Mouse (Mus musculus) embryonic facial prominence, embryonic 12.5 days (tissue): ENCODE data around the gene Acnat1. TPM values are rescaled to one million over a fixed set of nuclear protein-coding genes. Genes with fewer than 3 reads are reported as not detected.
"Not testable (repeated sequence)": the region's sequence is repeated elsewhere in the genome, so short reads cannot be mapped to it uniquely, and the experiment has no call there.

Experiments used
- ATAC-seq: fragments of 200-750 bp; cut with Nextera tagmentation; 2 replicates; pipeline ENCODE4 v1.8.0; 2017; ENCODE audit not compliant: insufficient number of reproducible peaks, insufficient read depth, low FRiP score, low TSS enrichment
- H3K27ac ChIP-seq: fragments of 300-500 bp; sonication (generic); 2 replicates; pipeline ENCODE4 v1.5.1; 2016; ENCODE audit warnings: mild to moderate bottlenecking
- H3K27me3 ChIP-seq: fragments of 300-500 bp; sonication (generic); 2 replicates; pipeline ENCODE4 v1.6.1; 2016; ENCODE audit warnings: mild to moderate bottlenecking, moderate library complexity
- H3K36me3 ChIP-seq: fragments of 300-500 bp; sonication (generic); 2 replicates; pipeline ENCODE4 v1.6.1; 2016; ENCODE audit warnings: mild to moderate bottlenecking
- H3K4me1 ChIP-seq: fragments of 300-500 bp; sonication (generic); 2 replicates; pipeline ENCODE4 v1.6.1; 2016
- H3K4me2 ChIP-seq: fragments of 300-500 bp; sonication (generic); replicated peaks from 2 replicates; pipeline ENCODE4 v1.6.1; 2016; ENCODE audit warnings: mild to moderate bottlenecking, moderate library complexity
- H3K4me3 ChIP-seq: fragments of 300-500 bp; sonication (generic); 2 replicates; pipeline ENCODE4 v1.5.1; 2016; ENCODE audit warnings: mild to moderate bottlenecking
- H3K9ac ChIP-seq: fragments of 300-500 bp; sonication (generic); 2 replicates; pipeline ENCODE4 v1.6.1; 2016; ENCODE audit warnings: mild to moderate bottlenecking, moderate library complexity
- H3K9me3 ChIP-seq: fragments of 300-500 bp; sonication (generic); 2 replicates; pipeline ENCODE4 v1.6.1; 2016; ENCODE audit warnings: mild to moderate bottlenecking, moderate library complexity
- WGBS: fragments of 180-500 bp; shearing (Covaris S2); methylation state at CpG from one replicate; pipeline ENCODE4 v1.1.7; 2016; 5-methylcytosine and 5-hydroxymethylcytosine counted together
- polyA plus RNA-seq: library from polyadenylated mRNA; unstranded; fragments of >200 nt; fragmentation: Nextera tagmentation; extraction: Ambion mirVana; gene quantifications from 2 replicates; pipeline ENCODE4 v1.2.1, GENCODE M21; 2016

Acnat1 gene
- polyA plus RNA-seq, 1 experiment from 2014 or later: not detected

DNA sequence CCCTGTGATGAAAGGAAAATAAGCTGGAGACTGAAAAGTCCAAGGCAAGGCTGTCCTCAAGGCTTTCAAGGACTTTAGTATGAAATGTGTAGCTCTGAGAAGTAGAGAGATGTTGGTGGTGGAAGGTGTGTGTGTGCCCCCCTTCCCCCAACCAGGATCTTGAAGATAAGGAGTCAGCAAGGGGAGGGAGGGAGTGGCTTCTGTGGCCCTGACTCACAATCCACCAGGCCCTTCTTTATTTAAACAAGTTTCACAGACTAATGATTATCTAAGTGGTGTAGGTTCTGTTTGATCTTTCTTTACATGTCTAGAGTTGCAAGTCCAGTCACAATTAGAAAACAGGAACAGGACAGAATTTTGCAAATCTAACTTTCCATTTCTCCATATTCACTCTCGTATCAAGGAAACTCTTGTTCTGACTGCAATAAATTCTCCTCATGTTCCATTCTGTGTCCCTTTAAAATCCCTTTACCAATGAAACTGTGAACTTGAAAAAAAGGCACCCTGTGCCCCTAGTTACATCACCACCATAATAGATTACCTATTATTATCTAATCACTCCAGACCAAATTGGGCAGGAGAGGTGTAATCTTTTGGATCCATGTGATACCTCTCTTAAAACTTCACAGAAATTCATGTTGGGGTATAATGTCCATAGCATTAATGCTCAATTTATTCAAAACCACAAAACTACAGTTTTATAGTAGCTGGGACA, 22.4 kb downstream of the Acnat1 start:
- WGBS: 81% methylated on average over 1 of the region's 1 CpGs
- H3K27me3 ChIP-seq: not testable (repeated sequence)

DNA sequence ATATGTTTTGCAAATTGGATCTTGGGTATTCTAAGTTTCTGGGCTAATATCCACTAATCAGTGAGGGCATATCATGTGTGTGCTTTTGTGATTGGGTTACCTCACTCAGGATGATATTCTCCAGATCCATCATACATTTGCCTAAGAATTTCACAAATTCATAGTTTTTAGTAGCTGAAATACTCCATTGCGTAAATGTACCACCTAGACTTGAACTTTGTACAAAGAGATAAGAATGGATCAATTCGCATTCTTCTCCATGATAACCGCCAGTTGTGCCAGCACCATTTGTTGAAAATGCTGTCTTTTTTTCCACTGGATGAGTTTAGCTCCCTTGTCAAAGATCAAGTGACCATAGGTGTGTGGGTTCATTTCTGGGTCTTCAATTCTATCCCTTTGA, 36.7 kb downstream of the Acnat1 start:
- not testable (repeated sequence) for H3K27me3 ChIP-seq, H3K36me3 ChIP-seq, H3K4me1 ChIP-seq, H3K9me3 ChIP-seq, H3K27ac ChIP-seq, ATAC-seq, H3K9ac ChIP-seq, H3K4me3 ChIP-seq, H3K4me2 ChIP-seq
- 91% methylated on average over 3 of the region's 3 CpGs for WGBS

More for the DNA sequence above, 22.4 kb downstream of the Acnat1 start:
- not testable (repeated sequence) for H3K36me3 ChIP-seq, ATAC-seq, H3K4me3 ChIP-seq, H3K4me2 ChIP-seq, H3K9me3 ChIP-seq, H3K27ac ChIP-seq, H3K9ac ChIP-seq, H3K4me1 ChIP-seq

DNA sequence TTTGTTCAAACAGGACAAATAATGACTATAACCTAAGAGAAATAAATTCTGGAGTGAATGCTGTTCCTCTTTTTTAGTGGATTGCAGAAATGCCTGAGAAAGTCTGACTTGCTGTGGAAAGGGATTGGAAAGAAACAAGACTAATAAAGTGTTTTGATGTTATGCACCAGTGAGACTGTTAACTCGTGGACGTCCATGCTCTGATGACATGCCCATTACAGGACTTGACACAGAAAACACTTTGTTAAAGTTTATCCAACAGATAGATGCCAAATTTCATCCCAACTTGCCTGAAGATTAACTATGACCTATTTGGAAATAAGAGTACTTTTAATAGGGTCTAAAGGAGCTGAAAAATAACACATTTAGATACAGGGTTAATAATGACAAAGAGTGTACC, 63.6 kb downstream of the Acnat1 start:
- not testable (repeated sequence) for ATAC-seq, H3K9me3 ChIP-seq, H3K4me1 ChIP-seq, H3K27ac ChIP-seq, H3K9ac ChIP-seq, H3K27me3 ChIP-seq, H3K4me3 ChIP-seq, H3K36me3 ChIP-seq, H3K4me2 ChIP-seq
- WGBS: 83% methylated on average over 2 of the region's 2 CpGs

DNA sequence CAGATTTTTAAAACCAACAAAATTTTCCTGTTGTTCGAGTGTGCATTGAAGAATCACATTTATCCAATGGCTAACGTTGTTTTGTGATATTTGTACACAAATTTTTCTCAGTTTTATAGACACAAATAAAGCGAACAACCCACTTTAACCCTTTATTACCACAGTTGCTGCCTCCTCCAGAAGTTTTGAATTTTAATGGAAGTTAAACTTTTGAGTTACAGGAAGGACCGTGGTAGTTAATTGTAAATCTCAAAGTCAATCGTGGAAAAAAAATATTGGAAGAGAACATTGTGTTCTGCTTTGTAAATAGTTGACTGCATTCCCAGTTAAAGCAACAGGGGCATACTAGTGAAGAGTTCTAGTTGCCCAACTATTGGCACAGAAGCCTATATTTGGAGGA, 65.8 kb downstream of the Acnat1 start, which contains the start of gene Acnat2:
Gene Acnat2, minus strand, starts transcription at position 195 of the 400 bp plus-strand sequence.
- ATAC-seq: not testable (repeated sequence)

More for the DNA sequence above, 65.8 kb downstream of the Acnat1 start, which contains the start of gene Acnat2:
- not testable (repeated sequence) for H3K4me1 ChIP-seq, H3K4me3 ChIP-seq, H3K4me2 ChIP-seq, H3K27ac ChIP-seq, H3K9ac ChIP-seq, H3K9me3 ChIP-seq, H3K27me3 ChIP-seq, H3K36me3 ChIP-seq
- WGBS: 83% methylated on average over 5 of the region's 5 CpGs

Other genes with a start within 250 kb of the Acnat1 start
- gene Acnat2, start 65.8 kb downstream of the Acnat1 start, polyA plus RNA-seq: 0.32 TPM in 1 of 2 replicates, not detected in the other
- 0.08 and 0.24 TPM in 2 replicates for gene Baat, start 32.6 kb upstream of the Acnat1 start, polyA plus RNA-seq
- gene Mrpl50, start 47.2 kb upstream of the Acnat1 start, polyA plus RNA-seq: 85.6 and 87.7 TPM in 2 replicates
- 11.8 and 12.5 TPM in 2 replicates for gene Zfp189, start 47.3 kb upstream of the Acnat1 start, polyA plus RNA-seq
- 0.10 TPM in 1 of 2 replicates, not detected in the other for gene Aldob, start 75.6 kb upstream of the Acnat1 start, polyA plus RNA-seq
- 25.0 and 26.1 TPM in 2 replicates for gene Tmem246, start 124.0 kb upstream of the Acnat1 start, polyA plus RNA-seq
- gene Rnf20, start 158.1 kb upstream of the Acnat1 start, polyA plus RNA-seq: 53.4 and 56.3 TPM in 2 replicates
- 0.08 and 0.17 TPM in 2 replicates for gene Ppp3r2, start 208.1 kb upstream of the Acnat1 start, polyA plus RNA-seq